Mouse (Mus musculus): ENCODE measurements around the gene Gps2. TPM values are rescaled to one million over a fixed set of nuclear protein-coding genes. Genes with fewer than 3 reads are reported as not detected.
"Not testable (repeated sequence)": the region's sequence is repeated elsewhere in the genome, so short reads cannot be mapped to it uniquely, and the experiment has no call there.

Gps2 gene
- total RNA-seq, 2 experiments from 2014 or later: 60.0 to 67.0 TPM

- DNase-seq (ENCODE audit: low spot score in 2 of 2): peak; percentile 62 to 71
These were observed 21.6 kb downstream of the Gps2 start, which contains the start of gene Ybx2 for GRCm38 (mm10) chr11:69935137-69935879. Ybx2 (plus strand) TSS chr11:69935796.

GRCm38 (mm10) chr11:69936156-69936555 lies 22.5 kb downstream of the Gps2 start:
- DNase-seq (ENCODE audit: low spot score in 2 of 2): no peak

- DNase-seq (ENCODE audit: low spot score in 2 of 2): no peak
These were observed 23.1 kb downstream of the Gps2 start for GRCm38 (mm10) chr11:69936714-69937347.

DNA sequence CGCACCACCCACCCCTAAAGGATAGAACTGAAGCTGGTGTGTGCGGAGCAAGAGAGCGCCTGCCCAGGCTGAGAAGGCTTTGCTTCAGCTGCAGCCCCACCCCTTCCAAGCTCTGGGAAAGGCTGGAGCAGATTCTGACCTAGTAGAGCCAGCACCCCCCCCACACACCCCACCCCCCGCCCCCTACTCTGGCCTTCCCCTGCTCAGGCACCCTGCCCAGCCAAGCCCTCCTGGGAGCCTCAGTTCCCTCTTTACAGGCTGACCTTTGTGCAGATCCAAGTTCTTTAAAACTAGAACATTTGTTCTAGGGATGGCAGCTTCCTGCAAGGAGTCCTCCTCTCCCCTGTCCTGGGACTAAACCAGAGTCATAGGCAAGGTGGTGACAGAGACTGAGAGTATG lies 23.7 kb downstream of the Gps2 start:
- no peak for DNase-seq (ENCODE audit: low spot score in 2 of 2)

GRCm38 (mm10) chr11:69937834-69938233 lies 24.1 kb downstream of the Gps2 start:
- no peak for DNase-seq (ENCODE audit: low spot score in 2 of 2)

- DNase-seq (ENCODE audit: low spot score in 2 of 2): no peak
These were observed 24.8 kb downstream of the Gps2 start for GRCm38 (mm10) chr11:69938401-69938979.

DNA sequence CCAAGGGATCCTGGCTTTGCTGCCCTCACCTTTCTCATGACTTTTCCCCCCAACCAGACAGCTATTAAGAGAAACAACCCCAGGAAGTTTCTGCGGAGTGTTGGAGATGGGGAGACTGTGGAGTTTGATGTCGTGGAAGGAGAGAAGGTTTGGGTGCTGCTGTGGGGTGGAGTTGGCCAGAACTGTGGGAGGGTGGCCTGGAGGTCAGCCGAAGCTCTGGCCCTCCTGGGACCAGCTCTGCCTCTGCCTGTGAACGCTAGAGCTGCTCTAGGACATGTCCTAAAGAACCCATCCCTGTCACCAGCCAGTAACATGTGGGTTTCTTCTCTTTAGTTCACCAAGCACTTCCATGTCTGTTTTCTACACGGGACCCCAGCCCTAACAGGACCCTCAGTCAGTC lies 25.5 kb downstream of the Gps2 start:
- no peak for DNase-seq (ENCODE audit: low spot score in 2 of 2)

GRCm38 (mm10) chr11:69939731-69940130 lies 26.0 kb downstream of the Gps2 start:
- no peak for DNase-seq (ENCODE audit: low spot score in 2 of 2)

GRCm38 (mm10) chr11:69940962-69941361 lies 27.3 kb downstream of the Gps2 start:
- no peak for DNase-seq (ENCODE audit: low spot score in 2 of 2)

DNA sequence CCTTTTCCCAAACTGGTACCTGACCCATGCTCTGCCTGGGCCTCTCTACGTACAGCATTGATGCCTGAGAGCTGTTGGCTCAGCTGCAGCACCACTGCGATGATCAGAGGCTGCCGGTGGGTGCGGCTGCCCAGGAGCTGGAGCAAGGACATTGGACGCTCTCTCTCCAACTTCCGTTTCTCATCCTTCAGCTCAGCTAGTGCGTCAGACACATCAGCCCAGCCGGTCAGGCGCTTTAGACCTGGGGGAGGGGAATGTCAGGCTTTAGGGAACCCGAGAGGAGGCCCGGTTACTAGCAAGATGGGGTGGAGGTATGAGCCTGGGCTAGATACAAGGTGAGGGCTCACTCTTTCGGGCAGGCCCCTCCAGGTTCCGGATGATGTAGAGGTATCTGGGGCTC lies 31.5 kb downstream of the Gps2 start:
- DNase-seq (ENCODE audit: low spot score in 2 of 2): peak in 1 of 2 experiments; percentile 31

DNA sequence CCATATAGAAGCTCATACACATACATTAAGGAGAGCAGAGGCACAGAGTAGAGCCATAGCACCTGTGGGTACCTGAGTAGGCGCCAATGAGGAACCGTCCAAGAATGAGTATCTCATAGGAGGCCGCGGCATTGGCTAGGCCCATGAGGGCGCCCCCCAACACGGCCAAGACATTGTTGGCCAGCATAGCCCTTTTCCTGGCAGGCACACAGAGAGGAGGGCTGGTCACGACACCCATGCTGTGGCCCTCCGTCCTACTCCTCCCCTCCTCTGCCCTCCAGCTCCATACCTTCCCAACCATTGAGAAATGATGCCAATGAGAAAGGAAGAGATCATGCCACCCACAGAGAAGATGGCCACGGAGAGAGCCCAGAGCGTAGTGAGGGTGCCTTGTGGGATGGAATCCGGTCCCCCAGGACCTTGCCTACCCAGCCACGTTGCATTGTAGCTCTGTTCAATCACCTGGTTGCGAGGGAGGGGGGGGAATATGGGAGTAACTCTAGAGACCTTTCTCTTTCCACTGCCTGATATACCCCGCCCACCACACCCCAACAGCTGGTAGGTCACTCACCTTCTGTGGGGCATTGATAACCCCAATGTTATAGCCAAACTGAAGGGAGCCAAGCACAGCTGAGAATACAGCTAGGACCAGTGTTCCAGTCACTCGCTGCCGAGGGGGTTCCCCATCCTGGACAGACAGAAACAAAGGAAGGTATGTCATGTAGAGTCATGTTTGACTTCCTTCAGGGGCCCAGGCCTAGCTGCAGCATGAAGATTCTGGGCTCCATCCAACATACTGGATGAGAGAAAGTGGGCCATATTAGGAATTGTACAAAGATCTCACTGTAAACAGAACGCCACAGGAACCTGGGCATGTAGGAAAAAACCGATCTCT lies 32.6 kb downstream of the Gps2 start:
- DNase-seq (ENCODE audit: low spot score in 2 of 2): no peak

DNA sequence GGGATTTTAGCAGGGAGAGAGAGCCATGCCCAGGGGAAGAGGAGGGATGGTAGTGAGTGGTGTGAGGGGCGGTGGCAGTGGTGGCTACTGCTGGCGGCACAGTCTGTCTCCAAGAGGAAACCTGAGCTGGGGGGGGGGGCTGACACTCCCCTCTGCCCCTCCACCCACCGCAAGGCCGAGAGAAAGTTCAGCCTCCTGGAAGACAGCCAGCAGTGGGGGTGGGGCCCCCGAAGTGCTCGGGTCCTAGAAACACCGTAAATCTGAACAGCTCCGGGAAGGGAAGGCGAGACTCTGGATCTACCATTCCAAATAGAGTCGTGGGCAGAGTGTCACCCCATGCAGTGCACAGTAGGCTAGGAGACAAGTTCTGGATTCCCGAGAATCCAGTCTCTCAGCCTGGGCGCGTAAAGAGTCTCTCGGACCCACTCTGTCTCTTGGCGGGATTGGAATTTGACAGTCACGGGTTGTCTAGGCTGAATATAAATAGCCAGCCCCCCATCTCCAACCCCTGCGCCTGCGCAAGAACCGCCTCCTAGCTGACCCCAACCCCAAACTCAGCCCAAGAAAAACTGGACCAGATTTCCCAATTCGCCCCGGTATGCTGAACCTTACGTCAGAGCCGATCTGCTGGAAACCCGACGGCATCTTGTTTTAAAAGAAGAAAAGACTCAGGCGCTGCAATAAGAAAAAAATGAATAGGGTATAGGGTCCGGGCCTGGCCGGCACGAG lies 33.8 kb downstream of the Gps2 start:
- peak; percentile 31 to 32 for DNase-seq (ENCODE audit: low spot score in 2 of 2)

GRCm38 (mm10) chr11:69948066-69948762 lies 34.5 kb downstream of the Gps2 start, which contains the start of gene Slc2a4:
Slc2a4 (minus strand) TSS chr11:69948188.
- DNase-seq (ENCODE audit: low spot score in 2 of 2): peak; percentile 82 to 89

GRCm38 (mm10) chr11:69948763-69949150 lies 35.1 kb downstream of the Gps2 start:
- peak; percentile 64 to 80 for DNase-seq (ENCODE audit: low spot score in 2 of 2)

GRCm38 (mm10) chr11:69950807-69951459 lies 37.2 kb downstream of the Gps2 start:
- DNase-seq (ENCODE audit: low spot score in 2 of 2): no peak

- DNase-seq (ENCODE audit: low spot score in 2 of 2): no peak
These were observed 38.6 kb downstream of the Gps2 start for GRCm38 (mm10) chr11:69952274-69952673.

- DNase-seq (ENCODE audit: low spot score in 2 of 2): no peak
These were observed 39.7 kb downstream of the Gps2 start for GRCm38 (mm10) chr11:69953267-69953915.

DNA sequence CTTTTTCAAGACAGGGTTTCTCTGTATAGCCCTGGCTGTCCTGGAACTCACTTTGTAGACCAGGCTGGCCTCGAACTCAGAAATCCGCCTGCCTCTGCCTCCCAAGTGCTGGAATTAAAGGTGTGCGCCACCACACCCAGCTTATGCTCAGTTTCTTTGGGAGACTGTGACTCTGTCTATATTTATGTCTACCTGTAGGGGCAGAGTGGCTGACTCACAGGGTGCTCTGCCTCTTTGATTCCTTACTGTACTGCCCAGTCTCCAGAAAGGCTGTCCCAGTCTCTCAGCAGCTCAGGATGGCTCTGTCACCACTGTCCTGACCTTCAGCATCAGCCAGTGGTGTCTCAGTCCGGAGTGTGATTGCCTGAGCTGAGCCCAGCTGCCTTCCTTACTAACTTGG lies 41.9 kb downstream of the Gps2 start:
- DNase-seq (ENCODE audit: low spot score in 2 of 2): not testable (repeated sequence)

- DNase-seq (ENCODE audit: low spot score in 2 of 2): no peak
These were observed 42.5 kb downstream of the Gps2 start for GRCm38 (mm10) chr11:69956218-69956617.
